Mouse (Mus musculus) ZHBTc4 (cell line): ENCODE measurements around the gene Nupr1.
A peak's percentile ranks its signal among the peaks of the same experiment; 100 is the strongest.

Source experiments
- DNase-seq: peaks from one replicate; pipeline ENCODE4 v3.0.0-alpha.2; 2011; ENCODE audit warnings: low read depth, low spot score

The Nupr1 gene

DNA sequence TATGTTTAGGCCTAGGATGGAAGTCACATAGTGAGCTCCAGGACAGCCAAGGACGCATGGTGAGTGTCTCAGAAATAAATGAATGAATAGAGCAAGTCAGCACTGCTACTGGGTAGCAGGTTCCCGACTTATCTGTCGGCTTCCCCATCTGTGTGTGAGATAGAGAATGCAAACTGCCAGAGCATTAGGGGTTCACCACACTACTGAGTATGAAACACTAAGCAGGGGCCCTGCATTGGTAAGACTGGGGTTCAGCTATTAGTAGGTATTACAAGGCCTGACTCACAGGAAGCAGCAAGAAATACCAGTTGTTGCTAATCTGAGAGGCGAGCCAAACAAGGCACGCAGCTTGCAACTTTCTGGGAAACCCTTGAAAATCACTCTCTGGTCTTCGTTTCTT lies 31.7 kb downstream of the Nupr1 start:
- no peak for DNase-seq

DNA sequence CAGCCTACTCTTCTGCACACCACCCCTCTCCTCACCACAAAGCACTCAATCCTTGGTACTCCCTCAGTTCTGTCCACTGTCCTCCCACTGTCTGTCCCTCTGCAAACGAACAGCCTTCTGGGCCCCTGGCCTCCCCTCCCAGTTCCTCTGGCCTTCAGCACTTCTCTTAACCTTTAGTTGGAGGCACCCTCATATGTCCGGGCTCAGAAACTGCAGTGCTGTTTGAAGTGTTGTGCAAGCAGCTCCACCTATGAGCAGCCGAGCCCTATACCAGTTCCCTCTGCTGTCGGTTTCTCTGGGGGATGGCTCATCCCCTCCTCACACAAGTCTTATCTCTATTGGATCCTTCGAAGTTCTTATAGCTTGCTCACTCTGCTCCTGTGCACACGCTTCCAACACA lies 34.2 kb downstream of the Nupr1 start:
- no peak for DNase-seq

DNA sequence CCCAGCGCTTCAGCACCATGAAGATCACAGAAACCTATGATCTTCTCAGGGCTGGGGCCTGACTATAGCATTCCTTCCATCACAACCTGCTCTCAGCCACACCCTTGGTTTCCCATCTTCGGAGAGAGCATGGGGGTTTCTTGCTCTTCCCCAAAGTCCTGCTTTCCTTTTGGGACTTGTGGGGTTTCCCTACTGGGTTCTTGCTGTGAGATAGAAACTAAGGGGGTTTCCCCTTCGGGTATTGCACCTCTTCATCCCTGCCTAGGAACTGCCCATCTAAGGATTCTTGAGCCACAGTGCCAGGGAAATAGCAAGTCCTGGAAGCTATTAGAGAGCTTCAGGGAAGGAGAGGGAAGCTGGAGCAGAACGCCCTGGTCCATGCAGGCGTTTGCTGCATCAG lies 34.8 kb downstream of the Nupr1 start:
- no peak for DNase-seq

DNA sequence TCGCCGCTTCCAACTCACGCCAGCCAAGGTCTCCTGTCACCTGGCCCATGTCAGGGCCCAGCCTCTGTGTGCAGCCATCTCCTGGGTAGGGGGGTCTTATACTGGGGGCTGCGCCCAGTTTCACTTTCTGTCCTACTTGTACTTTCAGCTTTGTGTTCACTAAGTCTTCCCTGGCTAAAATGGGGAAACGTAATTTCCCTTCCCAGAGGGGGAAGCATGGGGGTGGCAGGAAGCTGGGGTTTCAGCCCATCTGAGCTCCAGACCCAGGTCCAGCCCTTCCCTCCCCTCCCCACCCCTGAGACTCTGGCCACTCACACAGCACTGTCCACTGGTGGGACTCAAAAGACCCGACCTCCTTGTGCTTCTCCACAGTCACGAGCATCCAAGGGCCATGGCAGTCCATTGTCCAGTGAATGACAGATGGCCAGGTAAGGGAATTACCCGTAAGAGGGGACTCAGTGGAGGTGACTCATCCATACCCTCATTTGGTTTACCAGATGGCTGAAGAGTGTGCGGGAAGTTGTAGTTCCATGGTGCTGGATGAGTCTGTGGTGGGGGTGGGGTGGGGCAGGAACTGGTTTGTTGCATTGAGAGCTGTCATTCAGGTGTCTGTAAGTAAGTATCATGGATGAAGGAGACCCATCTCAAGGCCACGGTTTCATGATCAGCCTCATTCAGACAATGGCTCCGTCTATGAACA lies 35.6 kb downstream of the Nupr1 start, which contains the start of gene Il27:
TSS of gene Il27 (minus strand) at position 80 of the 700 bp plus-strand sequence.
- no peak for DNase-seq

DNA sequence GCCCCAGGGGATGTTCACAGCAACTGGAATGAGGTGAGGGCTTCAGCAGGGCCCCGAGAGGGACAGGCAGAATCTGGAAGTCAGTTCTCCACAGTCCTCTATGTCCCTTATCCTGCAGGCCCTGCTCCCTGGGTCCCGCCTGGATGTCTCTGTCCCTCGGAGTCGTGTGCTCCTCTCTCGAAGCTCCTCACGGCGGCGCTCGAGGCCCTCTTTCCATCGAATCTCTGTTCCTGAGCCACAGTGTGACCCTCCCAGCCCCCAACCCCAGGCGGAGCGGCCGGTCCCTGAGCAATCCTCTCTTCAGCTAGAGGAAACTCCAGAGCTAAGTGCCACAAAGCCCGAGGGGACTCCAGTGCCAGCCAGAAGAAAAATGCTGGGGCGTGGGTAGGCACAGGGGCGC lies 42.9 kb downstream of the Nupr1 start:
- DNase-seq = peak; percentile 91

DNA sequence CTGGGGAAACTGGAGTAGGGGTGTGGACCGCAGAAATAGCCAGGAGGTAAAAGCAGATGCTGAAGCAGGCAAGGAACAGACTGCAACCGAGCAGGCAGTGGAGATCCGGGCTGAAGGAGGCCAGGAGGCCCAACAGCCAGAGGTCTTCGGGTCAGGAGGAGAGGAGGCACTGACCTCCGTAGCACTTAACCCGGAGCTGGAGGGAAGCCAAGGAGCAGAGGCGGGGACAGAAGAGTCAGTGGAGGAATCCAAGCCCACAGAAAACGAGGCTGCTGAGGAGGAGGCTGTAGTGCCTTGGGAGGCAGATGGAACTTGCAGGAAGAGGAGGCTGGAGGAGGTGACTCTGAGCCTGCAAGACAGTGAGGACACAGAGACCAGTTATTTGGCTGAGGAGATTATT lies 43.8 kb downstream of the Nupr1 start:
- DNase-seq = no peak

DNA sequence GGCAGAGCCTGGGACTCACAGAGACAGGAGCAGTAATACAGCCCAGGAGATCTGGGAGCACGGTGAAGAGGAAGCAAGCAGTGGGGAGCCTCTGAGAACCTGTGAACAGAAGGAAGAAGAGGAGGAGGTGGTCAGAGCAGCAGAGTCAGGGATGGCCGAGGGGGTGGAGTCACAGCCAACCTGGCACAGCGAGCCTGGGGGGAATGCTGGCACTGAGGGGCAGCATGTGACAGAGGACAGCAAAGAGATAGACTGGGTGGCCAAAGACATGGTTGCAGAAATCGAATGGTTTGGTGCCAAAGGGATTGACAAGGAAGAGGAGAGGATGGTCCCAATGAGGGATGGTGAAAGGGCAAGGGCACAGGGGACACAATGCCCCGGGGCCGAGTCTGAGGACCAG lies 44.9 kb downstream of the Nupr1 start, which contains the start of gene Cln3:
TSS of gene Cln3 (minus strand) at position 101 of the 400 bp plus-strand sequence.
- DNase-seq = no peak

DNA sequence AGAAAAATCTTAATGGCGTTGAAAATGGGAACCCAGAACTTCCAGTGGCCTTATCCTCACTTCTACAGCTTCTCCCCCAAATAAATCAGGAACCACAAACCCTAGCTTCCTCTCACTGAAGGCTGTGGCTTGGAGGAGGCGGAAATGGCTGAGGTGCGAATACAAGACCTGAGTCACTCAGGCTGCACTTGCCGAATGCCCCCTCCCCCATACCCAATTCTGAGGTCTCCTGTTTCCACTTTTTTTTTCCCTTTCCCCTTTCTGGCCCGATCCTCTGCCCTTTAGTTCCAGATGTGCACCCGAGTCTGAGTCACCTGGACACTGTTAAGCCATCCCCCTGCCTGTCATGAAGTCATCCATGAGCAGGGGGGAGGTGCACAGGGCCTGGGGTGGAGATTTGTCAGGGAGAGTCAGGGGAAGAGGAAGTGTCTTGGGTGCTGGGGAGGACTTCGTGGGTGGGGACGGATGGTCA lies 46.1 kb downstream of the Nupr1 start, which contains the start of gene Apobr:
TSS of gene Apobr (plus strand) at position 437 of the 472 bp plus-strand sequence.
- peak; percentile 39 for DNase-seq

DNA sequence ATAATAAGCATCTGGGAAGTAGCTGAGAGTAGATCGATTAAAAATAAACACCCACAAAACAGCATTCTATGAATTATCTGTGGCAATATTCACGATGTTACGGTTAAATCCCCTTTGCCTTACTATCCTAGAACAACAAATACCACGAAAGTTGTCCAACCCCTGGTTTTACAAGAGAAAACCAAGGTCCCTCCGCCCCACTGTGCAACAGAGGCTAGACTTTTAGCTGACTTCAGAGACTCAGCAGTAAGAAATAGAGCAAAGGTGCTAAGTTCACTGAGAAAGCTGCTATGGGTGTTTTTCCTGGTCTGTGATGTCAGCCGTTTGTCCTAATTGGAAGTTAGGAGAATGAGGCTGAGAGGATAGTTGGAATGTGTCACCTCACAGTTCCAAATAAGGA lies 46.9 kb downstream of the Nupr1 start:
- peak; percentile 16 for DNase-seq

DNA sequence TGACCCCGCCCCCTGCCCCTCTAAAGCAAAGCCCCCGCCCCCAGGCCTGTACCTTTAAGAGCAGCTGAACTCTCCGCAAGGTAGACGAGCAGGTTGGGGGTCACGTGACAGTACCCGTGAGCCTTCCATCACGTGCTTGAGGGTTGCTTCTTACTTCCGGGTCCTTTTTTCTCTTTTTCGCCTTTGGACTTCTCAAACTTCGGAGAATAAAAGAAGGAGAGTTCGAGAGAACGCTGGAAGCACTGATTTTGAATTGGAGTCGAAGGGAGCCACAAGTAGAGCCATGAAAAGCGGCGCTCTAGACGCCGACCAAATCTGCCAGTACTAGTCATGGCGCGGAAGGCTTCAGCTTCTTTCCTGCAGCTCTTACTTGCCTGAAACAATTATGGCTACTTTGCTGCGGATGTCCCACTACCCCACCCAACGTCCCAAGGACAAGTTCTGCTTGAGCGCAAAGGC lies 47.4 kb downstream of the Nupr1 start:
- DNase-seq = peak; percentile 95

DNA sequence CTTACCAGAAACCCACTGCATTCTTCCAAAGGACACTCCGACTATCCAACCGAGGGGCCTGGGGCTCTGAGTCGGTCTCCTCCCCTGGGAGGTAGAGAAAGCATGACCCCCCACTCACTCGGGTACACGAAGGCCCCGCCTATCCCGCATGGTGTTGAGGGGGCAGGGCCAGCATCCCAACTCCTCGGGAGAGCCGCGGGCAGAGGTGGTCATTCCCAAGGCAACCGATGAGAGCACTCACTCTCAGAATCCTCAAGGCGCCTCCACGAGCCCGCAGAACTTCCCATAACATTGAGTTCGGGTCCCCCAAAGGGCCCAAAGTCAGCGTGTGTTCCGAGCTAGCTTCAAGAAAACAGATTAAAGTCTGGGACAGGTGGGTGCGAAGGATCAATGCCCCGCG lies 47.9 kb downstream of the Nupr1 start:
- peak; percentile 55 for DNase-seq

DNA sequence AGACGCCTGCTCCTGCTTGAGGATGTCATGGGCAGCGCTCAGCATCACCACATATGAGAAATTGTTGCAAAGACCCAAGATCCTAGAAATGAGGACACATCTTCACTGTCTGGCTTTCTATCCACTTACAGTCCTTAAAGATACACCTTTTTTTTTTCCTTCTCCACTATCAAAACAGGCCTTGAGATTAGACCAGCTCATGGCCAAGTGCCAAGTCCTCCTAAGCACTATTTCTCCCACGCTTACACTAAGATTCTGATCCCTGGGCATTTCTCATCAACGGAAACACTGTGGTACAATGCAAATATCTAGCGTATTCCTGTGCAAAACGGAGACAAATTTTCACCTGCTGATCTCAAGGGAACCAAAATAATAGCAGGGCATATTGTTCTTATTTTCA lies 49.0 kb downstream of the Nupr1 start:
- no peak for DNase-seq

DNA sequence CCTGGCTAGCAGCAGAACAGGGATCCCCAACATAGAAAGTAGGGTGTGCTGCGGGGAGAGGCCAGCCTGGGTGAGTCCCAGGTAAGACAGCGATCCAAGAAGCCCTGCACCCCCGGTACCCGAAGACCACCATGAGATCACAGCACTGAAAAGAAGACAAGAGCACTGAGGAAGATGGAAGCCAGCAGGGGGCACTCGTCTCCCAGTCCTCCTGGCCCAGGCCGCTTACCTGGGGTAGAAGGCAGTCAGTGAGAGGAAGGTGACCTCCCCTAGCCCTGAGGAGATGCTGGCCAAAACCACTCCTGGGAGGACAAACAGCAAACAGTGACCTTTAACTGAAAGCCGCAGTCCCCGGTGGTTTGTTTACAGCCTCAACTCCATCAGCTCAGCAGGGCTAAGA lies 51.5 kb downstream of the Nupr1 start:
- peak; percentile 57 for DNase-seq

DNA sequence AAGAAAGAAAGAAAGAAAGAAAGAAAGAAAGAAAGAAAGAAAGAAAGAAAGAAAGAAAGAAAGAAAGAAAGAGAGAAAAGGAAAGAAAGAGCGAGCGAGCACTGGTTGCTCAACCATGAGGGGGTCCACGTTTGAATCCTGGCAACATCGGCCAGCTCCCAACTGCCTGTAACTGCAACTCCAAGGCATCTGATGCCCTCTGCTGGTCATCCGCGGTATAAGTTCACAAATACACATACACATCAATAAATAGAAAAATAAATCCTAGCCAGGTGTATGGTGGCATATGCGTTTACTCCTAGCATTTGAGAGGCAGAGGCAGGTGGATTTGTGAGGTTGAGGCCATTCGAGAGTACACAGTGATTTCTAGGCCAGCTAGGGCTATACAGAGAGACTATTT lies 53.7 kb downstream of the Nupr1 start:
- peak; percentile 88 for DNase-seq
